Mouse (Mus musculus) heart, embryonic 11.5 days (tissue): ENCODE measurements around the gene Jade1. TPM values are rescaled to one million over a fixed set of nuclear protein-coding genes. Genes with fewer than 3 reads are reported as not detected.

Source experiments
- ATAC-seq: fragments of 200-750 bp; cut with Nextera tagmentation; replicated peaks from 2 replicates; pipeline ENCODE4 v1.8.0; 2017; ENCODE audit warnings: moderate library complexity; ENCODE audit not compliant: insufficient number of reproducible peaks, low FRiP score, low TSS enrichment
- H3K27ac ChIP-seq: fragments of 300-500 bp; sonication (generic); 2 replicates; pipeline ENCODE4 v1.5.1; 2014; ENCODE audit warnings: mild to moderate bottlenecking, low read depth, low read length
- H3K27me3 ChIP-seq: fragments of 300-500 bp; sonication (generic); 2 replicates; pipeline ENCODE4 v1.6.1; 2014; ENCODE audit warnings: mild to moderate bottlenecking, low read length, mixed read lengths; ENCODE audit not compliant: control insufficient read depth, insufficient read depth
- H3K36me3 ChIP-seq: fragments of 300-500 bp; sonication (generic); 2 replicates; pipeline ENCODE4 v1.6.1; 2014; ENCODE audit warnings: mild to moderate bottlenecking, low read length, moderate library complexity, mixed read lengths; ENCODE audit not compliant: control insufficient read depth, insufficient read depth
- H3K4me1 ChIP-seq: fragments of 300-500 bp; sonication (generic); 2 replicates; pipeline ENCODE4 v1.6.1; 2014; ENCODE audit warnings: low read length; ENCODE audit not compliant: control insufficient read depth, insufficient read depth
- H3K4me2 ChIP-seq: fragments of 300-500 bp; sonication (generic); 2 replicates; pipeline ENCODE4 v1.6.1; 2014; ENCODE audit warnings: mild to moderate bottlenecking, moderate library complexity
- H3K4me3 ChIP-seq: fragments of 300-500 bp; sonication (generic); 2 replicates; pipeline ENCODE4 v1.5.1; 2014; ENCODE audit warnings: low read depth, low read length
- H3K9ac ChIP-seq: fragments of 300-500 bp; sonication (generic); 2 replicates; pipeline ENCODE4 v1.6.1; 2014; ENCODE audit warnings: mild to moderate bottlenecking, low read depth, low read length, moderate library complexity
- H3K9me3 ChIP-seq: fragments of 300-500 bp; sonication (generic); replicated peaks from 2 replicates; pipeline ENCODE4 v1.6.1; 2016; ENCODE audit warnings: low read length; ENCODE audit not compliant: control insufficient read depth
- WGBS: fragments of 180-500 bp; shearing (Covaris S2); extraction: QIAGEN DNeasy Blood & Tissue Kit; methylation state at CpG from one replicate; pipeline ENCODE4 v1.1.7; 2014; ENCODE audit not compliant: insufficient replicate concordance; 5-methylcytosine and 5-hydroxymethylcytosine counted together
- polyA plus RNA-seq: library from polyadenylated mRNA; unstranded; fragments of >200 nt; fragmentation: Nextera tagmentation; extraction: Ambion mirVana; gene quantifications from 2 replicates; pipeline ENCODE4 v1.2.1, GENCODE M21; 2014

The Jade1 gene
- 12.0 and 13.8 TPM in 2 replicates for polyA plus RNA-seq

GRCm38 (mm10) chr3:41555491-41556381, at the start of gene Jade1:
Gene Jade1 (plus strand): TSS chr3:41555731.
- Histone ChIP-seq H3K4me3 (no peak within 1 kb of the TSS), H3K9ac (no peak within 1 kb of the TSS), H3K4me1 (peaks cover 6% of the 10 kb centered on the region; the same call in 1 of the 2 replicates), H3K9me3 (no peaks in the 10 kb centered on the region), H3K27me3 (no peaks in the 10 kb centered on the region), H3K27ac (no peak within 1 kb of the TSS), H3K36me3 (no peaks in the 10 kb centered on the region), H3K4me2 (no peak within 1 kb of the TSS)
- no peak for ATAC-seq
- 95% methylated on average over 36 of the region's 36 CpGs for WGBS

- H3K4me1 ChIP-seq, result no peaks in the 10 kb centered on the region
- WGBS, result 83% methylated on average over 2 of the region's 2 CpGs
- H3K36me3 ChIP-seq, result no peaks in the 10 kb centered on the region
- no peak overlapping the region for H3K4me2 ChIP-seq
- H3K9ac ChIP-seq, result no peak overlapping the region
- no peak for ATAC-seq
- no peak overlapping the region for H3K4me3 ChIP-seq
- no peaks in the 10 kb centered on the region for H3K27me3 ChIP-seq
- no peak overlapping the region for H3K27ac ChIP-seq
- no peaks in the 10 kb centered on the region for H3K9me3 ChIP-seq
Measured at GRCm38 (mm10) chr3:41509441-41509840, 46.1 kb upstream of the Jade1 start.

- no peak for ATAC-seq
- Histone ChIP-seq H3K4me2 (no peak overlapping the region), H3K9ac (no peak overlapping the region), H3K27me3 (no peaks in the 10 kb centered on the region), H3K4me1 (no peaks in the 10 kb centered on the region), H3K36me3 (no peaks in the 10 kb centered on the region), H3K9me3 (no peaks in the 10 kb centered on the region), H3K27ac (no peak overlapping the region), H3K4me3 (no peak overlapping the region)
- WGBS, result 73% methylated on average over 9 of the region's 9 CpGs
Measured at GRCm38 (mm10) chr3:41510191-41510590, 45.3 kb upstream of the Jade1 start.

GRCm38 (mm10) chr3:41510750-41511149, 44.8 kb upstream of the Jade1 start:
- Histone ChIP-seq H3K4me1 (no peaks in the 10 kb centered on the region), H3K9me3 (no peaks in the 10 kb centered on the region), H3K27me3 (no peaks in the 10 kb centered on the region), H3K27ac (no peak overlapping the region), H3K4me2 (no peak overlapping the region), H3K9ac (no peak overlapping the region), H3K4me3 (no peak overlapping the region), H3K36me3 (no peaks in the 10 kb centered on the region)
- no peak for ATAC-seq
- WGBS, result 53% methylated on average over 7 of the region's 7 CpGs

GRCm38 (mm10) chr3:41514003-41514402, 41.5 kb upstream of the Jade1 start:
- no peak overlapping the region for H3K4me3 ChIP-seq
- H3K9ac ChIP-seq, result no peak overlapping the region
- no peaks in the 10 kb centered on the region for H3K36me3 ChIP-seq
- no peaks in the 10 kb centered on the region for H3K9me3 ChIP-seq
- no peaks in the 10 kb centered on the region for H3K27me3 ChIP-seq
- ATAC-seq, result no peak
- H3K4me1 ChIP-seq, result no peaks in the 10 kb centered on the region
- H3K4me2 ChIP-seq, result no peak overlapping the region
- no peak overlapping the region for H3K27ac ChIP-seq
- 76% methylated on average over 5 of the region's 5 CpGs for WGBS

- Histone ChIP-seq H3K9me3 (no peaks in the 10 kb centered on the region), H3K27me3 (no peaks in the 10 kb centered on the region), H3K9ac (no peak overlapping the region), H3K4me1 (no peaks in the 10 kb centered on the region), H3K27ac (no peak overlapping the region), H3K36me3 (no peaks in the 10 kb centered on the region), H3K4me2 (no peak overlapping the region), H3K4me3 (no peak overlapping the region)
- ATAC-seq, result no peak
- 79% methylated on average over 11 of the region's 11 CpGs for WGBS
Measured at GRCm38 (mm10) chr3:41514683-41515305, 40.7 kb upstream of the Jade1 start.

- Histone ChIP-seq H3K4me1 (peaks cover 1% of the 10 kb centered on the region; the same call in 1 of the 2 replicates), H3K9me3 (no peaks in the 10 kb centered on the region), H3K36me3 (no peaks in the 10 kb centered on the region), H3K4me2 (no peak overlapping the region), H3K27me3 (no peaks in the 10 kb centered on the region), H3K27ac (no peak overlapping the region), H3K9ac (no peak overlapping the region), H3K4me3 (no peak overlapping the region)
- no peak for ATAC-seq
- 75% methylated on average over 8 of the region's 8 CpGs for WGBS
Measured at GRCm38 (mm10) chr3:41516961-41517518, 38.5 kb upstream of the Jade1 start.

- H3K9ac ChIP-seq, result no peak overlapping the region
- H3K27ac ChIP-seq, result no peak overlapping the region
- no peaks in the 10 kb centered on the region for H3K36me3 ChIP-seq
- 87% methylated on average over 4 of the region's 4 CpGs for whole genome bisulfite sequencing
- H3K4me2 ChIP-seq, result no peak overlapping the region
- H3K27me3 ChIP-seq, result no peaks in the 10 kb centered on the region
- no peak overlapping the region for H3K4me3 ChIP-seq
- no peak for ATAC-seq
- no peaks in the 10 kb centered on the region; the same call in 1 of the 2 replicates for H3K9me3 ChIP-seq
- peaks cover 6% of the 10 kb centered on the region for H3K4me1 ChIP-seq
Measured at GRCm38 (mm10) chr3:41520925-41521324, 34.6 kb upstream of the Jade1 start.
